Mouse (Mus musculus) liver, embryonic 14.5 days (tissue): ENCODE measurements around the gene Smarca4. TPM values are rescaled to one million over a fixed set of nuclear protein-coding genes. Genes with fewer than 3 reads are reported as not detected.

Experiments used
- ATAC-seq: fragments of 200-750 bp; cut with Nextera tagmentation; 2 replicates; pipeline ENCODE4 v1.8.0; 2017; ENCODE audit warnings: moderate number of reproducible peaks, mild to moderate bottlenecking, moderate library complexity; ENCODE audit not compliant: insufficient read depth
- DNase-seq, 3 experiments: peaks; one replicate each; pipeline ENCODE4 v3.0.0-alpha.2; 2012 to 2013; ENCODE audit warnings: low read depth in 3 of 3, low spot score in 3 of 3
- H3K27ac ChIP-seq: fragments of 300-500 bp; sonication (generic); 2 replicates; pipeline ENCODE4 v1.5.1; 2014; ENCODE audit warnings: moderate library complexity, mild to moderate bottlenecking, control low read depth, inconsistent platforms
- H3K27me3 ChIP-seq: fragments of 300-500 bp; sonication (generic); 2 replicates; pipeline ENCODE4 v1.6.1; 2014; ENCODE audit warnings: mild to moderate bottlenecking, low read length, moderate library complexity; ENCODE audit not compliant: control insufficient read depth, insufficient read depth
- H3K36me3 ChIP-seq: fragments of 300-500 bp; sonication (generic); replicated peaks from 2 replicates; pipeline ENCODE4 v1.6.1; 2014; ENCODE audit warnings: low read depth; ENCODE audit not compliant: control insufficient read depth, insufficient read depth
- H3K4me1 ChIP-seq, 2 experiments: fragments of 200-500 bp in 1 of 2; fragments of 300-500 bp in 1 of 2; sonication (generic) in 1 of 2; replicated peaks; 2 replicates each; pipeline ENCODE4 v1.6.1; 2012 to 2014; ENCODE audit warnings: antibody characterized with exemption in 1 of 2, inconsistent platforms in 1 of 2, low read length in 1 of 2; ENCODE audit not compliant: control insufficient read depth in 2 of 2, insufficient read depth in 2 of 2
- H3K4me2 ChIP-seq: fragments of 300-500 bp; sonication (generic); 2 replicates; pipeline ENCODE4 v1.6.1; 2014; ENCODE audit warnings: low read depth, mild to moderate bottlenecking, control low read depth, moderate library complexity
- H3K4me3 ChIP-seq, 2 experiments: fragments of 200-500 bp in 1 of 2; fragments of 300-500 bp in 1 of 2; sonication (generic) in 1 of 2; 2 replicates each; pipeline ENCODE4 v1.5.1; 2012 to 2014; ENCODE audit warnings: low read depth in 2 of 2, low read length in 2 of 2, mild to moderate bottlenecking in 2 of 2, control low read depth in 1 of 2, inconsistent platforms in 1 of 2, moderate library complexity in 1 of 2; ENCODE audit not compliant: insufficient read depth in 1 of 2
- H3K9ac ChIP-seq: fragments of 300-500 bp; sonication (generic); replicated peaks from 2 replicates; pipeline ENCODE4 v1.6.1; 2014; ENCODE audit warnings: mild to moderate bottlenecking, control low read depth, moderate library complexity
- H3K9me3 ChIP-seq: fragments of 300-500 bp; sonication (generic); 2 replicates; pipeline ENCODE4 v1.6.1; 2016; ENCODE audit warnings: low read length, mixed read lengths; ENCODE audit not compliant: control insufficient read depth
- CTCF ChIP-seq: IDR thresholded peaks from 2 replicates; pipeline ENCODE4 v1.5.1; 2016; ENCODE audit warnings: antibody characterized with exemption, low read depth, control low read depth
- EP300 ChIP-seq: IDR thresholded peaks from 2 replicates; pipeline ENCODE4 v1.6.1; 2016; ENCODE audit warnings: antibody characterized with exemption, low read depth
- WGBS: fragments of 180-500 bp; shearing (Covaris S2); extraction: QIAGEN DNeasy Blood & Tissue Kit; methylation state at CpG from one replicate; pipeline ENCODE4 v1.1.7; 2014; ENCODE audit not compliant: insufficient replicate concordance; 5-methylcytosine and 5-hydroxymethylcytosine counted together
- polyA plus RNA-seq, 2 experiments: library from polyadenylated mRNA; depleted of rRNA in 1 of 2; stranded (reverse) in 1 of 2; unstranded in 1 of 2; fragments of >200 nt; fragmentation: Nextera tagmentation in 1 of 2; extraction: Ambion mirVana in 1 of 2; gene quantifications; 2 replicates each; pipeline versions ENCODE4 v1.2.1 to v1.2.3; 2012 to 2014

Smarca4 gene
- polyA plus RNA-seq, 2 experiments: 17.7 to 20.6 TPM

DNA sequence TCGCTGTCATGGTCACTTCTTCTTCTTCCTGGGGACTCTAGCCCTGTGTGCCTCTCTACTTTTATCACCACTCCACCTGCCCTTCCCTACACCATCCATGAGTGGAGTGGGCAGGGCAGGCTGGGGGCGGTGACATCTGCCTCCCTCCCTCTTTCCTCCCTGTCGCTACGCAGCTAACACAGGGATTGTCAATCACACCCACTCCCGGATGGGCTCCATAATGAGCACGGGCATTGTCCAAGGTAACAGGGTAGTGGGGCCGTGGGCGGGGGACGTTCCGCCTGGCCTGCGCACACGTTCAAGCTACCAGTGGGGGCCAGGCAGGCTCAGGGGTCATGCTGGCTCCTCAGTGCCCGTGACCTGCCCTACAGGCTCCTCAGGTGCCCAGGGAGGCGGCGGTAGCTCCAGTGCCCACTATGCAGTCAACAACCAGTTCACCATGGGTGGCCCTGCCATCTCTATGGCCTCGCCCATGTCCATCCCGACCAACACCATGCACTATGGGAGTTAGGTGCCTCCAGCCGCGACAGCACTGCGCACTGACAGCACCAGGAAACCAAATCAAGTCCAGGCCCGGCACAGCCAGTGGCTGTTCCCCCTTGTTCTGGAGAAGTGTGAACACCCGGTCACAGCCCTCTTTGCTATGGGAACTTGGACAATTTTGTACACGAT is 28.2 kb upstream of the Smarca4 start:
- Histone ChIP-seq H3K4me2 (no peak overlapping the region), H3K9me3 (no peaks in the 10 kb centered on the region), H3K27me3 (no peaks in the 10 kb centered on the region), H3K4me3 (no peak overlapping the region), H3K4me1 (peaks cover 0 to 5% of the 10 kb centered on the region in 2 experiments; a peak in 2 of 4 replicates), H3K36me3 (peaks cover 48% of the 10 kb centered on the region), H3K9ac (no peak overlapping the region), H3K27ac (no peak overlapping the region)
- WGBS: 84% methylated on average over 23 of the region's 23 CpGs
- no peak for DNase-seq
- TF ChIP-seq CTCF: no peak
- TF ChIP-seq EP300: no peak
- ATAC-seq: no peak

DNA sequence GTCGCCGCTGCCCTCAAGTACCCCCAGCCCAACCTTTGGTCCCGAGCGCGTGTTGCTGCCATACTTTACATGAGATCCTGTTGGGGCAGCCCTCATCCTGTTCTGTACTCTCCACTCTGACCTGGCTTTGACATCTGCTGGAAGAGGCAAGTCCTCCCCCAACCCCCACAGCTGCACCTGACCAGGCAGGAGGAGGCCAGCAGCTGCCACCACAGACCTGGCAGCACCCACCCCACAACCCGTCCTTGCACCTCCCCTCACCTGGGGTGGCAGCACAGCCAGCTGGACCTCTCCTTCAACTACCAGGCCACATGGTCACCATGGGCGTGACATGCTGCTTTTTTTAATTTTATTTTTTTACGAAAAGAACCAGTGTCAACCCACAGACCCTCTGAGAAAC is 27.6 kb upstream of the Smarca4 start:
- Histone ChIP-seq H3K27ac (no peak overlapping the region), H3K4me1 (peaks cover 0 to 5% of the 10 kb centered on the region in 2 experiments; a peak in 2 of 4 replicates), H3K4me3 (no peak overlapping the region), H3K9me3 (no peaks in the 10 kb centered on the region), H3K27me3 (no peaks in the 10 kb centered on the region), H3K36me3 (peaks cover 45% of the 10 kb centered on the region), H3K9ac (no peak overlapping the region), H3K4me2 (no peak overlapping the region)
- no peak for DNase-seq
- TF ChIP-seq EP300: no peak
- no peak for TF ChIP-seq CTCF
- 79% methylated on average over 8 of the region's 8 CpGs for WGBS
- ATAC-seq: no peak

DNA sequence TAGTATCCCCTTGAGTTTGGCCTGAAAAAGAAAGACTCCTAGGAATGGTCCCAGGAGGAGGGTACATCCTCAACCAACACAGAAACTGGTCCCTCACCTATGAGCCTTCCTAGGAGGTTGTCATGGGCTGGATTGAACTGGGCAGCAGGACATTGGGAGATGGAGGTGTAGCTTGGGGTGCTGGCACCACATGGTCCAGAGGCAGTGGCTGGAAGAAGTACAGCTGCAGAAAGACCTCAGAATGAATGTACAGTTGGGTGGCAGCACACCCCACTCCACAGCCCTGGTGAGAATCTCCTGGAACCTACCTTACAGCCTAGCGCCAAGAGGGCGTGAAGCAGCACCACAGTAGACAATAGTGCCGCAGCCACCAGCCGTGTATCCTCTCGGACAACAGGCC is 26.4 kb upstream of the Smarca4 start:
- Histone ChIP-seq H3K4me1 (peaks cover 0 to 14% of the 10 kb centered on the region in 2 experiments; a peak in 3 of 4 replicates), H3K4me3 (no peak overlapping the region), H3K27me3 (no peaks in the 10 kb centered on the region), H3K27ac (no peak overlapping the region), H3K4me2 (no peak overlapping the region), H3K9ac (no peak overlapping the region), H3K36me3 (peaks cover 36% of the 10 kb centered on the region), H3K9me3 (no peaks in the 10 kb centered on the region)
- TF ChIP-seq EP300 (no peak), CTCF (no peak)
- 85% methylated on average over 5 of the region's 5 CpGs for WGBS
- ATAC-seq: no peak
- DNase-seq: no peak

DNA sequence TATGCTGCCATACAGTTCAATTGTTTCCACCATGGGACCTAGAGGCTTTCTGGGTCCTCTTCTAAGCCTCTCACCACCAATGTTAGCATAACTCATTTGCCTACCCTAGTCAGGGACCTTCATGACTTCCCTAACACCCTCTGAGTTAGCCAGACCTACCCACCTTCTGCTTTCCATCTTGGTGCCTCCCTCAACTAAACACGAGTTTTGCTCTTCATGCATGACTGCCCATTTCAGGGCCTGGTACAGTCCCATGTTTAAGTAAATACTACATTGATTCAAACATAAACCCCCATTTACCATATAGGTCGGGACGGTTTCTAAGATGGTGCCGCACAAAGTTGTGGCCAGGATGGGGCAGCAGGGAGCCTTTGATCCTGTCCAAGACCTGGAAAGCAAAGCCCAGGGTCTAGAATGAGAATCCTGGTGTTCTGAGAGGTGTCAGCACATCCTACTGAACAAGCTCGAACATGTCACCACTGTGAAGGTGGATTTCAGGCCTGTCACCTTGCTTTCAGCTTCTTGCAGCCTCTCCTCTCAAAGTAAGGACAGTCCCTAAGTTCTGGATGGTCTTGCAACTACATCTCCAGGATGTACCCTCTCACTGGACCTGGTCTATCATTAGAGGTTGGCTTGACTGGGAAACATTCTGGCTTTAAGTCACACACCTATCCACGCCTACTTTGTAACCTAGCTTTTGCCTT is 24.7 kb upstream of the Smarca4 start:
- H3K4me2 ChIP-seq: peak overlapping the region; percentile 80; the same call in 1 of the 2 replicates
- WGBS: 73% methylated on average over 6 of the region's 6 CpGs
- H3K4me3 ChIP-seq: no peak overlapping the region

More for the DNA sequence above, 24.7 kb upstream of the Smarca4 start:
- Histone ChIP-seq H3K4me1 (peaks cover 0 to 14% of the 10 kb centered on the region in 2 experiments; a peak in 3 of 4 replicates), H3K36me3 (peaks cover 21% of the 10 kb centered on the region), H3K27me3 (no peaks in the 10 kb centered on the region), H3K9ac (no peak overlapping the region), H3K27ac (no peak overlapping the region), H3K9me3 (no peaks in the 10 kb centered on the region)
- no peak for TF ChIP-seq EP300
- TF ChIP-seq CTCF: no peak
- ATAC-seq: no peak
- no peak for DNase-seq
